Mouse (Mus musculus): ENCODE measurements around the gene Esyt3.

Gene Esyt3

DNA sequence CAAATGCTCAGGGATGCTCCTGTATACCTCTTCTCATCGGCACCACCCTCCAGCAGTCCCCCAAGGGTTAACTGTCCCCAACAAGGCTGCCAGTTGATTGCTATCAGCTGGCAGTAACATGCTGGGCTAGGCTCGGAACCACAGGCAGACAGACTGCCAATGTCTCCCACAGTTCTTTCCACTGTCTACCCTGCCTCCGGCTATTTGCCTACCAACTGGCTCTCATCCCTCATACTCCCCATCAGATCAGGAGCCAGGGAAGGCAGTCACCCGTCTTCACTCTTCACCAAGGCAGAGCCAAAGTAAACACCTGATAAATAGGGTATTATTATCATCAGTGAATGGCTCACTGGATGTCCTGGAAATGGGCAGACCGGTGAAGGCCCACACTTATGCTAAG lies 3.6 kb downstream of the Esyt3 start:
- DNase-seq (ENCODE audit: low read depth, low spot score): no peak

DNA sequence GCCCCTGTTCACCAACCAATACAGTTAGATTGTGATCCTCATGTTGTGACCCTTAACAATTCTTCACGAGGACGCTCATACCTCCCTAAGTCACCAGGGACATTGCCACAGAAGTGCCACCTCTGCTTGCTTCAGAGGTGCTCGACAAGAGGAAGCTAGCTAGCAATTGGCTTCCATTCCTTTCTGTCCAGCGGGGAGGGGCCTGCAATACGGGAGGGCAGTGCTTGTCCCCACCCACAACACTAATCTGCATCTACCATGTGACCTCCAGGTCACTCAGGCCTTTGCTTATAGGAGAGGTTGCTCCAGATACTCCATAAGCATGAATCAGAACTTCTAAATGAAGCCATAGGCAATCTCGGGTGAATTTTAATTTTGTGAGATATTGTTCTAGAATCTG lies 5.0 kb downstream of the Esyt3 start:
- DNase-seq (ENCODE audit: low read depth, low spot score): no peak

DNA sequence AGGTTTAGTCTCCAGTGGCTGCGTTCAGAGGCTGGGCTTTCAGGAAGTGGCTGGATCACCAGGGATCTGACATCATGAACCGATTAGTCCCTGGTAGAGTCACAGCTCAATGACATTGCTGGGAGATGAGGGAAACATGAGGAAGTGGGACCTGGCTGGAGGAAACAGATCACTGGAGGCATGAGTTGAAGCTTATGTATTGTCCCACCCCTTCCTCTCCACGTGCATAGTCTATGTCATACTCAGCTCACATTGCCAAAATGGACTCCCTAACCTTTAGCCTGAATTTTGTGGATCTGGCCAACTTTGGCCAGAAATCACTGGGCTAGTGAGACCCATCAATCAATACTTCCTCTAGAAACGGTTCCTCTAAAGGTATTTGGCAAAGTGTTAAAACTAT lies 5.4 kb downstream of the Esyt3 start:
- DNase-seq (ENCODE audit: low read depth, low spot score): no peak

DNA sequence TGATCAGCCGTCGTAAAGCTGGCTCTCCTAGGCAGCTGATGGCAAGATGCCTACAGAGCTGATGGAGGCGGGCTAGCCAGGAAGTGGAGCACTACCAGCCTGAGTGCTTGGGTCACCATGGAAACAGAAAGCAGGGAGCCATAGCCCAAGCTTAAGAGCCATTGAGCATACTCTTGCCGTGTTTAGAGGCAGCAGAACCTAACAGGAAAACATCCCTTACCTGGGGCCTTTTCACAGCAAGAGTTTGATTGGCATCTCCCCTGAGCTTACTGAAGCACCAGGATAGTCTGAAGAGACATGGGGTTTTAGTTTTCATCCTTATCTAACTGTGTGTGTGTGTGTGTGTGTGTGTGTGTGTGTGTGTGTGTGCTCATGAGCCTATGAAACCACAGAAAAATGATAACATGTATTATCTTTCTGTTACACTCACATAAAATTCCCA lies 13.0 kb downstream of the Esyt3 start:
- no peak for DNase-seq (ENCODE audit: low read depth, low spot score)

DNA sequence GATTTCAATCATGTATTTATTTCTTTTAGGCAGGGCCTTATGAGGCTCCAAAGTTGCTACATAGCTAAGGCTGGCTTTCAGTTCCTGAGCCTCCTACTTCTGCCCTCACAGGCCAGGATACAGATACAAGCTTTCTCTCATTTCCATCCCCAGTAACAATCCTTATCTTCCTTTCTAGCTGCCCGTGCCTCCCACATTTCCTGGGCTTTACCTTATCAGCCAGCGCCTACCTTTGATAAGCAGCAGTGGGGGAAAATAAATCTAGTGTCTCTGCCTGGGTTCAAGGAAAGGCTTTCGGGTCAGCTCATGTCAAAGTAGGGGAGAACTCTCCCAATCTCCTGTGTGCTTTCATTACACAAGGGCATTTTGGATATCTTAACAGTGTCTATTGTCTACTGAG lies 16.8 kb downstream of the Esyt3 start:
- no peak for DNase-seq (ENCODE audit: low read depth, low spot score)

DNA sequence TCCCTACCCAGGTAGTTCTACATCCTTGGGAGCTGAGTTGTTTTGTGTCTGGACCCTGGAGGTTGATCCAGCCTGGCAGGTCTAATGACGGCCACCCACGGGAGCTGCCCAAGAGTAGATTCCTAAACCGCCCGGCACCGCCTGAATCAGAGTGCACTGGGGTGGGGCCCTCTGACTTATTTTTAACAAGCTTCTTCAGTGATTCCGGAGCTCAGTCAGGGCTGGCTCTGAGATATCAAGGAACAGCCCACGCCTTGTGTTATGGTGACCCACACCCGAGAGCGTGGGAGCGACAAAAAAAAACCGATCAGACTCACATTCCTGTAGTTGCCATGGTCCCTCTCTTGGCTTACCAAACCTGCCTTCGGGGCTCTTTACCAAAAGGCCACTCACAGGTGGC lies 18.2 kb downstream of the Esyt3 start:
- no peak for DNase-seq (ENCODE audit: low read depth, low spot score)

DNA sequence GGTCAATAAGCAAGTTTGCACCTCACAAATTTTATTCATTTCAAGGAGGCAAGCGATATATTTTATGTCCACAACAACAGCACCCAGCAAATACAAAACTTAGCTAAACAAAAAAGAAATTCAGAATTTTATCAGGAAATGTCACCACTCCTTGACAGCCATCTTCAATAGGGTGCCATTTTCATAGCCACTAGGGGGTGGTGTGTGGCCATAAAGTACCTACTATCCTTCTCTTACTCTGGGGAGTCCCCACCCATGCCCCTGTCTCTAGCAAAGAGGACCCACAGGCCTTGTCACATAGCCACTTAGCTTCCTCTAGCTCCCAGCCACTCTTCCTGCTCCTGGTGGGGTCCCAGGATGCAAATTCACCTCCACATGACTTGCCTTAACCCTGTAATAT lies 19.2 kb downstream of the Esyt3 start:
- no peak for DNase-seq (ENCODE audit: low read depth, low spot score)

DNA sequence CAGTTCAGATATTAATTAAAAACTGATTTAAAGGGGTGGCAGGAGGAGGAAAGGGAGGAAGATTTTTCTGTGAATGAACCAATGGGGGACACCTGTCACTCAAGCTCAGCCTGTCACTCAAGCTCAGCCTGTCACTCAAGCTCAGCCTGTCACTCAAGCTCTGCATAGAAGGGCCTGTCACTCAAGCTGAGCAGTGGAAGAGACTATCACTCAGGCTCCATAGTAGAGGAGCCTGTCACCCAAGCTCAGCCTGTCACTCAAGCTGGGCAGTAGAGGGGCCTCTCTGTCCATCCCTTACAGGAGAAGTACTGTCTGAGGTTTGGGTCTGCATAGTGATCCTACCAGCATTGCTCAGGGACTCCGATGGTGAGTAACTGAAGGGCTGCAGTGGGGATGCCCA lies 20.1 kb downstream of the Esyt3 start:
- no peak for DNase-seq (ENCODE audit: low read depth, low spot score)

DNA sequence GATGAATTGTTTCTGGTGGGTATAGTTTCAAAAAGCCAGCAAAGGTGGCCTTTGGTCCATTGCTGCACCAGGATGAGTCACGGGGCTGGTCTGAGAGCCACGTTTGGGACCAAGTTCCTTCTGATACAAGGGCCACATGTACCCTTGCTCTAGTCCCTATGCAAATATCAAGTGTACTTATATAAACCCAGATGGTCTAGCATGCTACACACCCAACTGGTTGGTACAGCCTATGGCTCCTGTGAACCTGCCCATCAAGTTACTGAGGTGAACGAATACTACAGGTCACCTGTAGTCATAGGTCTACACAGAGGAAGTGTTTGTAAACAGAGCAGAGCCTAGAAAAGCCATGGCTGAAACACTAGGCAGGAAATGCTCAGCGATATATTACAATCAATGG lies 21.8 kb downstream of the Esyt3 start:
- no peak for DNase-seq (ENCODE audit: low read depth, low spot score)

DNA sequence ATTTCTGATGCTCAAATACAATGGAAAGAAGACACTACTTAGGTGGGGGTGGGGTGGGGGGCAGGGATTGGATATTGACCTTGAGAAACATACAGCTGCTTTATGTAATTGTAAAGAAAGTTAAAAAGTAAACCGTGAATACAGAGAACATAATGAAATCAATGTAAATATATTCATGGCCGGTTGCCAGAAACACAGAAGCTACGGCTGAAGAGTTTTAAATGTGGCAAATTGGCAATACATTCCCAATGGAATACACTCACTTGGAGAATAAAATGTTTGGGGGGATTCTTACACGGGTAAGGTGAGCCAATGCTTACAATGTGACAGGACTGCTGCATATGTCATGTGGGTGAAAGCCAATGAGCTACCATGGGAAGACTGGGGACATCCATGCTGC lies 31.5 kb downstream of the Esyt3 start:
- no peak for DNase-seq (ENCODE audit: low read depth, low spot score)

DNA sequence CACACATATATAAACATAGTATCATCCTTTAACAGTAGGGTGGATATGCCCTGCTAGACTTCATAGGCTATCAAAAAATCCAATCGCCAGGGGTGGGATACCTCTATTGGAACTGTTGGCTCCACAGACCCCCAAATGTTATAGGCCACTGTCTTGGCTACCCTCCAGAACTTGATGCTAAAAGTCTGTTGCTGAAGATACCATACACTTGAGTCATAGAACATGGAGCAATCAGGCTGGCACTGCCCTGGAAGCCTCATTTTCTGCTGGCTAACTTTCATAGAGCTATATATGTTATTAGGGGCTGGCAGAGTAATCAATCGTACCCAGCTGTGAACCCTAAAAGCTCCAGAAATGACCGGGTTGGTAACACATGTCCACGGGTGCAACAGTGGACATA lies 32.4 kb downstream of the Esyt3 start:
- no peak for DNase-seq (ENCODE audit: low read depth, low spot score)

DNA sequence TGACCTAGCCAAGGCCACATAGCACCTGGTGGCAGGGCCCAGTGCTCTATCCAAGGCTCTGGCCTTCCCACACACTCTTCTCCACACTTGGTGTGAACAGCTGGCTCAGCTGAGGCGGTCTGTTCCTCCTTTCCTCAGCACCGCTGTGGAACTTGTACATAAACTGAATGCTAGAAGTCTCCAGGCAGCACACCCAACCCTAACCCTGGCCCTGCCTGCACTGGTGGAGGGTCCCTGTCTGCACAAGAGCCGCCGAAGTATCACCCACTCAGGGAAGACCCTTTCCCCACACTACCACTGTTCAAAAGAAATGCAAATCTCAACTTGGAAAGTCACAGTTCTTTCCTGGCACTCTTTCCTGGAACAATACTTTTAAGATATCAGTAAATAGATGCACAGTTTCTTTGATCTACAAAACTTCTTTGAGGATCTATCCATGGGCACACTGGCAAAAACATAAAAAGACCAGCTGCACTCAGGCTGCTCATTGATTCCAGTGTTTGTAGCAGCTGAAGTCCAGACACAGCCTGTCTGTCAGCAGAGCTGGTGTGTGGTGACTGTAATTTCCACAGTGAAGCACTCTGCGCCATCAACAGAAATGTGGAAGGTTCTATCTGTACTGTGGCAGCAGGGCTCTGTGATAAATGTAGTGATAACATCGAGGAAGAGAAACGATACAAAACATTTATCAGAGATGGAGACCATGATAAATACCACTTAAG lies 33.0 kb downstream of the Esyt3 start:
- DNase-seq (ENCODE audit: low read depth, low spot score): no peak

DNA sequence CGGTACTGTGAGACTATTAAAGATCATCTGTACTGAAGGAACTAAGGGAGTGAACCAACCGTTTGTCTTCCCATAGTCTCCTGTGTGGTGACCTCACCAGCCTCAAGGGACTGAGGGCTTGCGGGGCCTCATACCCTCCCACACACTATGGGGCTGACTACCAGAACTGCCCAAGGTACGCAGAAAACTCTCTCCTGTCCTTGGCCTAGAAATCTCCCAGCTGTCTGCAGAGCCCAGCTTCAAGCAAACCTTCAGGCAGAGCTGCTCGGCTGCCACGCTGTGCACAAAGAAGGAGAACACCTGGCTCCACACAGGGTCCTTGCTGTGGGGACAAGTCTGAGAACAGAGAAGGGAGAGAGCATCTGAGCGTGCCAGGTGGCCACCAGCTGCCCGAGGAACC lies 38.4 kb downstream of the Esyt3 start:
- no peak for DNase-seq (ENCODE audit: low read depth, low spot score)

DNA sequence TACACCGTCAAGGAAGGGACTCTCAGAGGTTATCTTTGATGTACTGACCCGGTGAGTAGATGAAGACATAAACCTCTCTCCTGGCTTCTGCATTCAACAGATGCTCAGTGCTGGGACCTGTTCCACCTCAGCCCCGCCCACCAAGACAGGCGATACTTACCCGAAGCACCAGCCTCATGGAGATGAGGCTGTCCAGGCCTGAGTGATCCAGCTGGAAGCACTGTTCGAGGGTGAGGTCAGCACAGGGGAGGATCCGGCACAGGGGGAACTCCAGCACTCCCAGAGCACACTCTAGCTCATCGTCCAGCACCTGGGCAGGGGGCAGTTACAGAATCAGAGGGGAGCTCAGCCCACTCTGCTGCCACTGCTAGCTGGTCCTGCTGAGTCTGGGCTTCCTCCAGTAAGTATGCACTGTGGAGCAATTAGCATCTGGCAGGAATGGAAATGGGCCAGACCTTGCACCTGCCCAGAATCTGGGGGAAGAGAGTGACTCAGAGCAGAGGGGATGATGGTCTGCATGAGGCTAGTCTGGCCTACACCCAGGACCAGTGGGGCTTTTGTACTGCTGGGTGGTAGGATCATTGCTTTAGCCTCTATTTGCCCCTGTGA lies 38.9 kb downstream of the Esyt3 start:
- no peak for DNase-seq (ENCODE audit: low read depth, low spot score)

DNA sequence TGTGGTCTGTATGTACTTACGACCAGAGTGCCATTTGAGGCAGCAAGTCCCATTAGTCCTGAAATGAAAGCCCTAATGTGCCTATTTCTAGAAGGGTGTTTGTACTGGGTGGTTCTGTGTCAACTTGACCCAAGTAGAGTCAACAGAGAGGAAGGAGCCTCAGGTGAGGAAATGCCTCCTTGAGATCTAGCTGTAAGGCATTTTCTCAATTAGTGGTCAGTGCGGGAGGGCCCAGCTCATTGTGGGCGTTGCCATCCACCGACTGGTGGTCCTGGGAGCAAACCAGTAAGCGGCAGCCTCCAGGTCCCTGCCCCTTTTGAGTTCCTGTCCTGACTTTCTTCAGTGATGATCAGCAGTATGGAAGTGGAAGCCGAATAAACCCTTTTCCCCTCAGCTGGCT lies 52.1 kb downstream of the Esyt3 start:
- no peak for DNase-seq (ENCODE audit: low read depth, low spot score)

DNA sequence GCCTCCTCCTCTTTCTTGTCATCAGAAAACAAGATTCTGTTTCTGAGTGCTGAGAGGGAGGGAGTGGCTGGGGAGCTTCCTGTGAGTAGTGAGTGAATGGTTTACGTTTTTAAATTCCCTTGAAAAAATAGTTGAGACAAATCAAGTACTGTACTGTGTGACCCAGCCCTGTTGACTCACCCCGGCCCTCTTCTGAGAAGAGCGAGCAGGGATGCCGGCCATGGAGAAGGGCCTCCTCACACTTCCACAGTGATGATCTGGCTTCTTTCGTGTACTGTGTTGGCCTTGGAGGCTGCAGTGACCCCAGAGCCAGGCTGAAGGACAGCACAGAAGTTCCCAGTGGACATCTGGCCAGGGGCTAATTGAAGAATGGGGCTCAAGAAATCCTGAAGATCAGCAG lies 54.1 kb downstream of the Esyt3 start:
- no peak for DNase-seq (ENCODE audit: low read depth, low spot score)
